Mouse (Mus musculus): Measurements from ENCODE around the gene Bik. TPM values are rescaled to one million over a fixed set of nuclear protein-coding genes. Genes with fewer than 3 reads are reported as not detected.

Gene Bik
- polyA plus RNA-seq, 1 experiment from 2014 or later: 31.2 TPM

DNA sequence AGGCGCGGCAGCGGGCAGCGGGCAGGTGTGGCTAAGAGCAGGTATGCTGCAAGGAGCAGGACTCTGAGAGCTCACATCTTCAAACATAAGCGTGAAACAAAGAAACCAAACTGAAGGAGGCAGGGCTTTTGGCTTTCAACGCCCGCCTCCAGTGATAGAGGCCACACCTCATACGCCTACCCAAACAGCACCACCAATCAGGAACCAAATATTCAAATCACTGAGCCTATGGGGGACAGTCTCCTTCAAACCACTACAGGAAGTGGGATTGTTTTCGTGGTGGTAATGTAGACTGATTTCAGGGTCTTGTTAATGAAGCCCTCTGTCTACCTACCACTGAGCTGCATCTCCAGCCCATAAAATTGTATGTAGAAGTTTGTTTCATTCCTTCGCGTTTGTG lies 43.0 kb downstream of the Bik start:
- Histone ChIP-seq H3K4me2 (no peak overlapping the region), H3K9me3 (replicated peaks) (no peaks in the 10 kb centered on the region), H3K4me3 (no peak overlapping the region), H3K27ac (ENCODE audit: poor library complexity, severe bottlenecking) (no peak overlapping the region), H3K27me3 (replicated peaks) (no peaks in the 10 kb centered on the region), H3K36me3 (peaks cover 27% of the 10 kb centered on the region), H3K9ac (no peak overlapping the region), H3K4me1 (replicated peaks) (peaks cover 13% of the 10 kb centered on the region; the same call in 1 of the 2 replicates)
- ATAC-seq (ENCODE audit: insufficient number of reproducible peaks, low FRiP score): no peak
- WGBS: 45% methylated on average over 11 of the region's 11 CpGs

GRCm38 (mm10) chr15:83570641-83571040 lies 44.0 kb downstream of the Bik start:
- Histone ChIP-seq H3K9me3 (replicated peaks) (no peaks in the 10 kb centered on the region), H3K9ac (no peak overlapping the region), H3K4me2 (no peak overlapping the region), H3K4me3 (no peak overlapping the region), H3K27me3 (replicated peaks) (no peaks in the 10 kb centered on the region), H3K36me3 (peaks cover 37% of the 10 kb centered on the region), H3K27ac (ENCODE audit: poor library complexity, severe bottlenecking) (no peak overlapping the region), H3K4me1 (replicated peaks) (peaks cover 4% of the 10 kb centered on the region; the same call in 1 of the 2 replicates)
- no peak for ATAC-seq (ENCODE audit: insufficient number of reproducible peaks, low FRiP score)
- 61% methylated on average over 2 of the region's 2 CpGs for WGBS

DNA sequence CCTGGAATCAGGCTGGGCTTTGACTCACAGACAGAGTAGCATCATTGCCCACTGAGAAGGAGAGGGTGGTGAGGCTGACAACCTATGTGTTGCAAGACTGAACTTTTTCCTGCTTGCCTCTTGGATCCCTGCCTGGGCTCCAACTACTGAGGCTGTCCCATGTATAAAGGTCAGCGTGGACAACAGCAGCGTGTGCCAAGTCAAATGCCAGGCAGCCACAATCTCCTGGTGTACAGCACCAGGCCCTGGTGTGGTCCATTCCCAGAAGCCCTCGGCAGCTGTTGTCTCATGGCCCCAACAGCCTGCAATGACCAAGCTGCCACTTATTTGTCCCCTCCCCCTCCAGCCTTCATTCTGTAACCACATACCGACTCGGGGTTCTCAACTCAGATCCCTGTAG lies 45.0 kb downstream of the Bik start:
- H3K4me1 ChIP-seq (replicated peaks): peaks cover 4% of the 10 kb centered on the region; the same call in 1 of the 2 replicates
- WGBS: 91% methylated on average over 5 of the region's 5 CpGs
- H3K4me2 ChIP-seq: no peak overlapping the region
- H3K27ac ChIP-seq (ENCODE audit: poor library complexity, severe bottlenecking): no peak overlapping the region; the same call in 1 of the 2 replicates
- no peak overlapping the region for H3K9ac ChIP-seq
- ATAC-seq (ENCODE audit: insufficient number of reproducible peaks, low FRiP score): no peak
- H3K27me3 ChIP-seq (replicated peaks): no peaks in the 10 kb centered on the region
- H3K9me3 ChIP-seq (replicated peaks): no peaks in the 10 kb centered on the region
- no peak overlapping the region for H3K4me3 ChIP-seq
- H3K36me3 ChIP-seq: peaks cover 47% of the 10 kb centered on the region

DNA sequence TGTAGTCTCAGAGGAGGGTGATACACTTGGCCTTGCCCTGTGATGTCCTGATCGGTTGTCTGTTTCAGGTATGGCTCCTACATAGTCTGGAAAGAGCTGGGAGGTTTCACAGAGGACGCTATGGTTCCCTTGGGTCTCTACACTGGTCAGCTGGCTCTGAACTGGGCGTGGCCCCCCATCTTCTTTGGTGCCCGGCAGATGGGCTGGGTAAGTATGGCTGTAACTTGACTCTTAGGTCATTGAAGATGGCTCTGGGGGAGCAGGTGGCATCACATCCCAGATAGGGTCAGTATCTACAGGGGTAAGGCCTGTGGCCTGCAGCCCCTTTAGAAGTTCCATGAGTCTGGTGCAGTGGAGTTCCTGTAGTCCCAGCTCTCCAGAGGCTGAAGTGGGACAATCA lies 45.5 kb downstream of the Bik start:
- WGBS: 84% methylated on average over 4 of the region's 4 CpGs
- Histone ChIP-seq H3K36me3 (peaks cover 52% of the 10 kb centered on the region), H3K27me3 (replicated peaks) (no peaks in the 10 kb centered on the region), H3K27ac (ENCODE audit: poor library complexity, severe bottlenecking) (no peak overlapping the region; the same call in 1 of the 2 replicates), H3K4me1 (replicated peaks) (peaks cover 4% of the 10 kb centered on the region; the same call in 1 of the 2 replicates), H3K4me3 (no peak overlapping the region), H3K9ac (no peak overlapping the region), H3K4me2 (no peak overlapping the region), H3K9me3 (replicated peaks) (no peaks in the 10 kb centered on the region)
- ATAC-seq (ENCODE audit: insufficient number of reproducible peaks, low FRiP score): no peak

GRCm38 (mm10) chr15:83573606-83574005 lies 46.9 kb downstream of the Bik start:
- WGBS: 95% methylated on average over 12 of the region's 12 CpGs
- Histone ChIP-seq H3K36me3 (peaks cover 66% of the 10 kb centered on the region), H3K4me3 (no peak overlapping the region), H3K27ac (ENCODE audit: poor library complexity, severe bottlenecking) (no peak overlapping the region), H3K27me3 (replicated peaks) (no peaks in the 10 kb centered on the region), H3K9me3 (replicated peaks) (no peaks in the 10 kb centered on the region), H3K4me2 (no peak overlapping the region), H3K9ac (no peak overlapping the region), H3K4me1 (replicated peaks) (peaks cover 4% of the 10 kb centered on the region; the same call in 1 of the 2 replicates)
- no peak for ATAC-seq (ENCODE audit: insufficient number of reproducible peaks, low FRiP score)

GRCm38 (mm10) chr15:83574731-83575351 lies 48.2 kb downstream of the Bik start:
- Histone ChIP-seq H3K27ac (ENCODE audit: poor library complexity, severe bottlenecking) (no peak overlapping the region), H3K4me2 (no peak overlapping the region), H3K36me3 (peaks cover 77% of the 10 kb centered on the region), H3K9me3 (replicated peaks) (no peaks in the 10 kb centered on the region), H3K4me1 (replicated peaks) (no peaks in the 10 kb centered on the region), H3K9ac (no peak overlapping the region), H3K4me3 (no peak overlapping the region), H3K27me3 (replicated peaks) (no peaks in the 10 kb centered on the region)
- 82% methylated on average over 6 of the region's 6 CpGs for WGBS
- ATAC-seq (ENCODE audit: insufficient number of reproducible peaks, low FRiP score): no peak

DNA sequence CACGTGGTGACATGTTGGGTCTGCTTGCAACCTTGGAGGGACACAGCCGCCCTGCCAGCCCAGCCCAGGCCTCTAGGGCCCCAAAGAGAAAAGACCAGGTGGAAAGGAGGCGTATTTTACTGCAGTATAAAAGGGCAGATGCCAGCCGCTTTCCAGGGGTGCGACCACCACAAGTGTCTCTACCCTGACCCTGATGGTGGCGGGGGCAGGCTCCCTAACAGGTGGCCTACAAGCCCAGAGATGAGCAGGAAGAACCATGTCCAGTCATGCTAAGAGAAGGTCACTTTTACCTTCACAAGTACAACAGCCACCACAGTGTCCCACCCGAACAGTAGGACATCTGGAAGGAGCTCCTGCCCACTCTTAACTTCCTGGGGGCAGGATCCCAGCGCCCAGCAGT lies 48.9 kb downstream of the Bik start:
- Histone ChIP-seq H3K4me3 (no peak overlapping the region), H3K9ac (no peak overlapping the region), H3K27ac (ENCODE audit: poor library complexity, severe bottlenecking) (no peak overlapping the region), H3K27me3 (replicated peaks) (no peaks in the 10 kb centered on the region), H3K36me3 (peaks cover 84% of the 10 kb centered on the region), H3K9me3 (replicated peaks) (no peaks in the 10 kb centered on the region), H3K4me2 (no peak overlapping the region), H3K4me1 (replicated peaks) (no peaks in the 10 kb centered on the region)
- WGBS: 92% methylated on average over 8 of the region's 8 CpGs
- ATAC-seq (ENCODE audit: insufficient number of reproducible peaks, low FRiP score): no peak

- Histone ChIP-seq H3K4me1 (replicated peaks) (no peaks in the 10 kb centered on the region), H3K9ac (no peak overlapping the region), H3K27ac (ENCODE audit: poor library complexity, severe bottlenecking) (no peak overlapping the region), H3K36me3 (peaks cover 91% of the 10 kb centered on the region), H3K4me2 (no peak overlapping the region), H3K4me3 (no peak overlapping the region), H3K27me3 (replicated peaks) (no peaks in the 10 kb centered on the region), H3K9me3 (replicated peaks) (no peaks in the 10 kb centered on the region)
- 87% methylated on average over 9 of the region's 9 CpGs for WGBS
- no peak for ATAC-seq (ENCODE audit: insufficient number of reproducible peaks, low FRiP score)
These were observed 50.0 kb downstream of the Bik start for GRCm38 (mm10) chr15:83576651-83577050.

DNA sequence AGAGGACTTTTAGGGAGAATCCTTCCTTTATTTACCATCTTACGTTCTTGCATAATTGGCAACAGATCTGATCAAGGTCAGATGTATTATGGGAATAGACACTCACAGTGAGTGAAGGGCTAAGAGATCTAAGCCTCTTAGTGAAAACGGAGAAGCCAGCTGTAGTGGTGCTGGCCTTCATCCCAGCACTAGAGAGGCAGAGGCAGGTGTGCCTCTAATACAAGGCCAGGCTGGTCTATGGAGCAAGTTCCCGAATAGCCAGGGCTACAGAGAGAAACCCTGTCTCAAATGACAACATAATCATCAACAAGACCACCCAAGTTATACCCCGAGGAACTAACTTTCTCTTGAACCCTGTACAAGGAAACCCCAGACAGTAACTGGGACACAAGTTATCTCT lies 56.3 kb downstream of the Bik start:
- Histone ChIP-seq H3K4me1 (replicated peaks) (no peaks in the 10 kb centered on the region), H3K27ac (ENCODE audit: poor library complexity, severe bottlenecking) (no peak overlapping the region), H3K36me3 (peaks cover 84% of the 10 kb centered on the region), H3K4me2 (no peak overlapping the region), H3K27me3 (replicated peaks) (no peaks in the 10 kb centered on the region), H3K9me3 (replicated peaks) (peaks cover 8% of the 10 kb centered on the region), H3K4me3 (no peak overlapping the region), H3K9ac (no peak overlapping the region)
- 90% methylated on average over 4 of the region's 4 CpGs for WGBS
- no peak for ATAC-seq (ENCODE audit: insufficient number of reproducible peaks, low FRiP score)

- peaks cover 8% of the 10 kb centered on the region for H3K9me3 ChIP-seq (replicated peaks)
- no peaks in the 10 kb centered on the region for H3K27me3 ChIP-seq (replicated peaks)
- H3K36me3 ChIP-seq: peaks cover 84% of the 10 kb centered on the region
- H3K9ac ChIP-seq: no peak overlapping the region
- no peak overlapping the region for H3K4me3 ChIP-seq
- 0 out of 2 replicates have a peak, but pooled peaks have one; percentile 56 for ATAC-seq (ENCODE audit: insufficient number of reproducible peaks, low FRiP score)
- WGBS: 70% methylated on average over 8 of the region's 8 CpGs
- H3K4me1 ChIP-seq (replicated peaks): no peaks in the 10 kb centered on the region
- H3K4me2 ChIP-seq: no peak overlapping the region
- H3K27ac ChIP-seq (ENCODE audit: poor library complexity, severe bottlenecking): no peak overlapping the region
These were observed 56.9 kb downstream of the Bik start for GRCm38 (mm10) chr15:83583419-83584156.

- Histone ChIP-seq H3K9ac (no peak overlapping the region), H3K4me1 (replicated peaks) (no peaks in the 10 kb centered on the region), H3K36me3 (peaks cover 76% of the 10 kb centered on the region), H3K4me2 (no peak overlapping the region), H3K27me3 (replicated peaks) (no peaks in the 10 kb centered on the region), H3K9me3 (replicated peaks) (peaks cover 8% of the 10 kb centered on the region), H3K4me3 (no peak overlapping the region), H3K27ac (ENCODE audit: poor library complexity, severe bottlenecking) (no peak overlapping the region)
- WGBS: 81% methylated on average over 6 of the region's 6 CpGs
- ATAC-seq (ENCODE audit: insufficient number of reproducible peaks, low FRiP score): no peak
These were observed 58.1 kb downstream of the Bik start for GRCm38 (mm10) chr15:83584741-83585220.
